Mouse (Mus musculus) retina, embryonic 14.5 days (tissue): ENCODE measurements around the gene Usp30.

Source experiments
- DNase-seq: peaks from one replicate; pipeline ENCODE4 v3.0.0-alpha.2; 2015; ENCODE audit warnings: low spot score

Gene Usp30

GRCm38 (mm10) chr5:114127374-114128349 lies 62.4 kb downstream of the Usp30 start, which contains the start of gene Alkbh2:
Gene Alkbh2, minus strand, starts transcription at chr5:114128218.
- DNase-seq: peak; percentile 89

GRCm38 (mm10) chr5:114129550-114130210 lies 64.4 kb downstream of the Usp30 start:
- no peak for DNase-seq

GRCm38 (mm10) chr5:114130211-114130605 lies 64.9 kb downstream of the Usp30 start, which contains the start of gene Ung:
Gene Ung, plus strand, starts transcription at chr5:114130386.
- DNase-seq: peak; percentile 79

GRCm38 (mm10) chr5:114130698-114131520 lies 65.6 kb downstream of the Usp30 start:
- DNase-seq: peak; percentile 94

GRCm38 (mm10) chr5:114131521-114131840 lies 66.2 kb downstream of the Usp30 start:
- no peak for DNase-seq

GRCm38 (mm10) chr5:114132841-114133240 lies 67.6 kb downstream of the Usp30 start:
- no peak for DNase-seq

GRCm38 (mm10) chr5:114134091-114134534 lies 68.9 kb downstream of the Usp30 start:
- peak; percentile 38 for DNase-seq

GRCm38 (mm10) chr5:114135516-114135915 lies 70.3 kb downstream of the Usp30 start:
- DNase-seq: no peak

- no peak for DNase-seq
Observed at GRCm38 (mm10) chr5:114137481-114138276, 72.4 kb downstream of the Usp30 start.

GRCm38 (mm10) chr5:114138277-114139164 lies 73.3 kb downstream of the Usp30 start:
- DNase-seq: no peak

- DNase-seq: no peak
Observed at GRCm38 (mm10) chr5:114139175-114139574, 73.9 kb downstream of the Usp30 start.

GRCm38 (mm10) chr5:114146028-114146888 lies 81.0 kb downstream of the Usp30 start, which contains the start of gene Acacb:
Gene Acacb, plus strand, starts transcription at chr5:114146535.
- DNase-seq: peak; percentile 13

- DNase-seq: no peak
Observed at GRCm38 (mm10) chr5:114147043-114147972, 82.0 kb downstream of the Usp30 start.

- DNase-seq: no peak
Observed at GRCm38 (mm10) chr5:114152359-114153092, 87.3 kb downstream of the Usp30 start.

- DNase-seq: peak; percentile 55
Observed at GRCm38 (mm10) chr5:114153490-114153889, 88.2 kb downstream of the Usp30 start.

- no peak for DNase-seq
Observed at GRCm38 (mm10) chr5:114154765-114155164, 89.5 kb downstream of the Usp30 start.
